Mouse (Mus musculus): Measurements from ENCODE around the gene Ccdc159.

Ccdc159 gene

GRCm38 (mm10) chr9:21927208-21927753 lies at the start of gene Ccdc159, which contains the start of gene Tmem205:
Gene Ccdc159 (plus strand): TSS chr9:21927471.
Gene Tmem205 (minus strand): TSS chr9:21927556.
- peak; percentile 79 for DNase-seq (ENCODE audit: low spot score)

- DNase-seq (ENCODE audit: low spot score), result no peak
Observed at GRCm38 (mm10) chr9:21889229-21889628, 38.0 kb upstream of the Ccdc159 start.

- DNase-seq (ENCODE audit: low spot score), result peak; percentile 27
Observed at GRCm38 (mm10) chr9:21901223-21901820, 25.9 kb upstream of the Ccdc159 start.

DNA sequence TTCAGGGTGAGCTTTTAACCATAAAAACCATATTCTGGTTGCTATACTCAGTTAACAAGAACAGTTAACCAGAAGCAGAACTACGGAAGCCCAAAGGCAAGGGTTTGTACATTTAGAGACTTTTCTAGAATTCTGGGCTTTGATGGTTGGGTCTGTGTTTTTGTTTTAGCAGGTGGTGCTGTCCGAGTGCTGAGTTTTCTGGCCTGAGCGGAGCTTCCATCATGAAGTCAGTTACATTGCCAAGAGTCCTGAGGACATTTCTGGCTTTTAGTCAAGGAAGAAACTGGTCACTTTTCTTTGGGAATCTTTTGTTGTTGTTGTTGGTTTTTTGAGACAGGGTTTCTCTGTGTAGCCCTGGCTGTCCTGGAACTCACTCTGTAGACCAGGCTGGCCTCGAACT lies 23.2 kb upstream of the Ccdc159 start:
- DNase-seq (ENCODE audit: low spot score), result no peak

DNA sequence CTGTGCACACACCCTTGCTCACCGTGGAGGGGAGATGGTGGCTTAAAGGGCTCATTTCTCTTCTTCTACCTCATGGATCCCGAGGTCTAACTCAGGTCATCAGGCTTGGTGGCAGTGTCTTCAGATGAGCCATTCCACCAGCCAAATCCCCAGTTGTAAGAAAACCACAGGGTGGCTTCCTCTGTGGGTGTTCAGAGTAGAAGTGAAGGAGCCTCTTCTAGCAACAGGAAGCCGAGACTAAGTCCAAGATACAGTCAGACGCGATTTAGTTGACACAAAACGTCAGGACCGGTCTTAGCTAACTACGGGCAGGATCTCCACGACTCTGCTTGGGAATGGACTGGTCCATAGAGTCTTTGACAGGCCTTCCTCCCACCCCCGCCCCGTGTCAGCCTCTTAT lies 19.1 kb upstream of the Ccdc159 start:
- DNase-seq (ENCODE audit: low spot score), result no peak

DNA sequence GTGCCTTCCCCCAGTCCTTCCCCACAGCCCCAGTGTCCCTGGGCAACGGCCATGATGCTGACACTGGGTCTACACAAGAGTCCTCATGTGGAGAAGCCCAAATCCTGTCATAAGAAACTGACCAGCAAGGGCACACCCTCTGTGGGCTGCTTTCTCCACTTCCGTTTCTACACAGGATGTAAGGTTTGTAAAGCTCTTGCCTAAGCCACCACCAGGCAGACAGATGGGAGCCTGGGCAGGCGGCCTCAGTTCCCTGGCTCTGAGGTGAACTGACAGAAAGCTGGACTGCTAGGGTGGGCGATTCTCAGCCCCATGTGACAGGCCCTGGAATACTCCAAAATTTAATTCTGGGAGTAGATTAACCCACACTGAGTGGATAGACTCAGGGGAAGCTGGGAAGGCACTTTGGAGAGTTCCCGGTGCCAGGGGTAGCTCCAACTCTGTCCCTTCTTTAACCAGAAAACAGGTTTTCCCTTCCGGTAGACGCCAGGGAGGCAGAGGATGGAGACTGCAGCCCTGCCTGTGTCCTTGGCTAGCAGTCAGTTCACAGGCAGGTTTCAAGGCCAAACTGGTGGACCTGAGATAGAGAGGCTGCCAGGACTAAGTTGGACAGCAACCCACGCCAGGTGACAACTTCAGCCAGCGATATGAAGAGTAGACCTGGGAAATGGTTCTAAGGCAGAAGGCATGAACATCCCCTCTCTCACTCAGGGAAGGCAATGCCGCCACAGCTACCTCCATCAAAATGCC lies 17.6 kb upstream of the Ccdc159 start:
- no peak for DNase-seq (ENCODE audit: low spot score)

DNA sequence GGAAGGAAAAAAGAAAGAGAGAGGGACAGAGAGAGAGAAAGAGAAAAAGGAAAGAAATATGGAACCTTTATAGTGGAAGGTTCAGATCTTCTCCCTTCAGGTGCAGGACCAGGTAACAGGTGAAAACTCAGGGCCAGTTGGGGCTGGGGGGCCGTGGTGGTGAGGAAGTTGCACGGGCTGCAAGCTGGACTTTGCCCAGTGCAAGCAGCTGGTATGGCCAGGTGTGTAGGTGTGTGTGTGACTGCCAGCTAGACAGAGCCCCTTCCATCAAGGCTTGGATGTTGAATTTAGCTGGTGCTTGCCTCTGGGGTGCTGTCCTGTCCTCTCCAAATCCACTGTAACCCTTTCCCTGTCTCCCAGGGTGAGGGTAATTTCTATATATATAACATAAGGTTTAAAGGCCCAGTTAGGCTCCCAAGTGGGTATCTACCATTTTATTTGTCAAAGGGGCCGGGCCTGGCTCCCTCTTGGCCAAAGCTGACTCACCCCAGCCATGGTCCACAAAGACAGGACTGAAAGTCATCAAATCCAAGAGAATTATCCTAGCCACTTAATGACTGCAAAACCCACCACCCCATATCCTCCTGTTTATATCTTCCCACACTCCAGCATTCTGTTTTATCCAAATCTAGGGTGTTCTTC lies 10.3 kb upstream of the Ccdc159 start:
- no peak for DNase-seq (ENCODE audit: low spot score)

- DNase-seq (ENCODE audit: low spot score), result no peak
Observed at GRCm38 (mm10) chr9:21917493-21918034, 9.7 kb upstream of the Ccdc159 start.

DNA sequence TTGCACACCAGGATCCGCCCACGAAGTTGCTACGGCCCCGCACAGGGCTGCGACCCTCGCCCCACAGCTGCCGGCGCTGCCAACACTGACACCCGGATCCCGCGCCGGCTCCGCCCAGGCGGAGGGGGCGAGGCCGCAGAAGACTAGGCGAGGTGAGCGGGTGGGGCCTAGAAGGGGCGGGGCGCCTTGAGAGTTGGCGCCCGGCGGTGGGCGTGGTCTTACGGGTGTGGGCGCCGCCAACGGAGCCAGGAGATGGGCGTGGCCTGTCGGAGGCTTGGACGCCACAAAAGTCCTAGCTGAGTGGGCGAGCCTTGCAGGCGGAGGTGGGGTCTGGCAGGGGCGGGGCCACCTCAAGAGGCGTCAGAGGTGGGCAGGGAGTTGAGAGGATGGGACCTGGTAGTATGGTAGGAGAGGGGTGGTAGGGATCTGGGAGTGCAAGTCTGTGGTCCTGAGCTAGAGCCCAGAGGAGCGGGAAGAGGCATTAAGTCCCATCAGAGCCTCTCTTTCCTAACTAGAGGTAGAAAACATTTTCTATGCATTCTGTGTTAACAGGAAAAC lies 9.2 kb upstream of the Ccdc159 start, which contains the start of gene Rab3d:
Gene Rab3d (minus strand): TSS at position 158 of the 558 bp plus-strand sequence.
- peak; percentile 95 for DNase-seq (ENCODE audit: low spot score)

DNA sequence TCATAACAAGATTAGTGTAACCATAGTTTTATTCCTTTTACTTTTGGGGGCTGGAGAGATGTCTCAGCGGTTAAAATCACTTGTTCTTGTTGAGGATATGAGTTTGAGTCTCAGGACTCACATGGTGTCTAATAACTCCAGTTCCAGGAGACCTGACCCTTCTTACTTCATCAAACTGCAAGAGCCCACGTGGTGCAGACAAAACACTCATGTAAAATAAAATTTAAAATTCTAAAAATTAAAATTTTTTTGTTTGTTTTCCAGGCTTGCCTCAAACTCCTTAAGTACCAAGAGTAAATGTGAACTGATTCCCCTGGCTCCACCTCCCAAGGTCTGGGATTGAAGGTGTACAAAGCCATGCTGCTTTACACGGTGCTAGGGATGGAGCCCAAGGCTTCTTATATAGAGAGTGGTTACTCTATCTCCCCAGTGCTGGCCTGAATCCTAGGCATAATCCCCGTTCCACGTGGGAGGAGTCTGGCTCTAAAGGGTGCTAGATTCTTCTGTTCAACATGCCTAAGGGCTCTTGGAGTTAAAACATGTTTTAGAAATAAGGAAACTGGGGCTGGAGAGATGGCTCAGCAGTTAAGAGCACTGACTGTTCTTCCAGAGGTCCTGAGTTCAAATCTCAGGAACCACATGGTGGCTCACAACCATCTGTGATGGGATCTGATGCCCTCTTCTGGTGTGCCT lies 8.4 kb upstream of the Ccdc159 start:
- DNase-seq (ENCODE audit: low spot score), result no peak

DNA sequence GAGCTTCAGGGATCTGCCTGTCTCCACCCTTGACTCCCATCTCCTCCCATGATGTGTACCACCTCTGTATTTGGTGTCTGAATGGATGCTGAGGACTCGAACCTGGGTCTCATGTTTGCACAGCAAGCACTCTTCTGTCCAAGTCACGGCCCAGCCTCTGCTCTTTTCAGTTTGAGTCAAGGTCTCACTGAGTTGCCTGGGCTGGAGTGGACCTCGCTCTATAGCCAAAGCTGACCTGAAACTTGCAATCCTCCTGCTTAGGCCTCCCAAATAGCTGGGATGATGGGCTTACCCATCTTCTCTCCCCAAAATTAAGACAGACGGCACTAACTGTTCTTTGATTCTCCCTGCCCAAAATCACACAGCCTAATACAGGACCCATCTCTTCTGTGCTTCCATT lies 4.2 kb upstream of the Ccdc159 start:
- no peak for DNase-seq (ENCODE audit: low spot score)

- no peak for DNase-seq (ENCODE audit: low spot score)
Observed at GRCm38 (mm10) chr9:21923490-21924098, 3.7 kb upstream of the Ccdc159 start.

GRCm38 (mm10) chr9:21924099-21924493 lies 3.2 kb upstream of the Ccdc159 start:
- peak; percentile 81 for DNase-seq (ENCODE audit: low spot score)

GRCm38 (mm10) chr9:21925034-21925433 lies 2.2 kb upstream of the Ccdc159 start:
- no peak for DNase-seq (ENCODE audit: low spot score)

- DNase-seq (ENCODE audit: low spot score), result no peak
Observed at GRCm38 (mm10) chr9:21925506-21925905, 1.8 kb upstream of the Ccdc159 start.

DNA sequence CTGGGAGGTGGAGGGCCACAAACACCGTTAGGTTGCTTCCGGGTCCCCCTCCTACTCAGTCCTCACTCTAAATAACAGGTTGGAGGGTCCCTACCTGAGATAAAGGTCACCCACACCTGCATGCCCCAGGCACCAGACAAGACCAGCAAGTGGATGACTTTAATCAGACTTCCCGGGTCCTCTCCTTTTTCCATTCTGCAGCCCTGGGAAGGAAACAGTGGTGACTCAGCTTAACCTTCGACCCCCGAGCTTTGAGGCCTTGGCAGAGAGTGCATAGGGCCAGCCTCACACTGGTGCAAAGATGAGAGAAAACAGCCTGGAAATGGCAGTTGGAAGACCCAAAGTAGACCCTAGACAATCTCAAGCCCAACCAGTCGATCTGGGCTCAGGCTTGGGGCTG lies 1.1 kb upstream of the Ccdc159 start:
- DNase-seq (ENCODE audit: low spot score), result no peak

DNA sequence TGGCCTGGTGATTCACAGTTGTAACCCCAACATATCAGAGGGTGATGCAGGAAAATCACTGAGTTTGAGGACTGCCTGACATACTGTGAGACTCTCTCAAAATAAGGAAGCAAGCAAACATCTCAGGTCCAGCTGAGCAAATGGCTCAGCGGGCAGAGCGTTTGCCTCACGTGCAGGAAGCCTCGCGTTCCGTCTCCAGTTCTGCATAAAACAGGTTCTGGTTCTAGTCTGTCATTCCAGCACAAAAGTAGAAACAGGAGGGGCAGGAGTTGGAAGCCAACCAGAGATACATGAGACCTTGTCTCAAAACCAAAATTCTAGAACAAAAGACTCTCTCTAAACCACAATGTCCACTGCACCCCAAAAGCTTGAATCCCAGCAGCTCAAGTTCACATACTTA lies 487 bp upstream of the Ccdc159 start:
- DNase-seq (ENCODE audit: low spot score), result no peak

GRCm38 (mm10) chr9:21929208-21929607 lies 1.9 kb downstream of the Ccdc159 start:
- DNase-seq (ENCODE audit: low spot score), result no peak

GRCm38 (mm10) chr9:21932006-21932405 lies 4.7 kb downstream of the Ccdc159 start:
- no peak for DNase-seq (ENCODE audit: low spot score)

DNA sequence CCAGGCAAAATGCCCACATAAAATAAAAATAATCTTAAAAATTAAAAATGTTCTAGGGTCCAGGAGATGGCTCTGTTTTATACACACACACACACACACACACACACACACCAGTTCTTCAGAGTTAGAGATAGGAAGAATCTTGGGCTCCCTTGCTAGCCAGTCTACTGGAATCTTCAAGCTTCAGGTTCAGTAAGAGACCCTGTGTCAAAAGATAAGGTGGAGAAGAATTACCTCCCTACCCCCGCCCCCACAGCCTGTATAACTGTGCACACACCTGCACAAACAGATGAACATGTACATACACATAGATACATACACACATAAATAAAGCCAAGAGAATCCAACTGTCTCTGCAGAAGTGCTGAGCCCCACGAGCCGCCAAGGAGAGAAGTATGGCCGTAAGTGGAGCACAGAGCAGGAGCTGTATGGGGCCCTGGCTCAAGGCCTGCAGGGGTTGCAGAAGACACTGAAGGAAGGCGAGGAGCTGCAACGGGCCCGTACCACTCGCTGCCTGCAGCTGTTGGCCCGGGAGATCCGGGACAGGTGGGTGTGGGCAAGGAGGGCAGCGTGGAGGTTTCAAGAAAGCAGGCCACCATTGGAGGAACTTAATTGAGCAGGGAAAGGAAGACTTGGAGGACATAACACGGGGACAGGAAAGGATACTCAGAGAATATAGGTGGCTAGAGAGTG lies 5.3 kb downstream of the Ccdc159 start:
- no peak for DNase-seq (ENCODE audit: low spot score)

- no peak for DNase-seq (ENCODE audit: low spot score)
Observed at GRCm38 (mm10) chr9:21934021-21934420, 6.8 kb downstream of the Ccdc159 start.
